ENCODE assay signal across 21 mouse cellular contexts in the genomic region with DNA sequence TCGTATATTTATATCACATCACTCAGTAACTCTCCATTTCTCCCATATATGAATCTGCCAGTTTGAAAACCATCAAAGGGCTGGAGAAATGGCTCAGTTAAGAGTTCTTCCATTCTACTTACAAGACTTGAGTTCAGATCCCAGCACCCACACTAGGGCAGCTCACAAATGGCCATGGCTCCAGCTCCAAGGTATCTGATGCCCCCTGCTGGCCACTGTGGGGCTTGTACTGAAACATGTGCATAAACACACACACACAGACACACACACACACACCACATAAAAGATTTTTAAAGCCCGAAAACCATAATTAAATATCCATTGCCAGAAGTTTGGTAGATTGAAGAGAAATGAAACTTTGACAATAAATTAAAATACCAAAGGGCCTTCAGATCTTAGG.
DNase-seq lines count a peak whose midpoint lies in the region; ATAC-seq and TF ChIP-seq lines count a peak whose summit lies in the region.
"Had no signal": no experiment of that assay in that cellular context is flagged by ENCODE, and none has a peak within 500 bp of the region (broad histone marks: within the 10 kb centered on the region; RNA-seq: fewer than 3 reads in every experiment).

No protein-coding gene starts in this region.

- H3K9ac ChIP-seq in forebrain, postnatal 0 days = no peak overlapping the region
- no peak overlapping the region for H3K9ac ChIP-seq in forebrain, embryonic 12.5 days
- H3K9ac ChIP-seq in lung, postnatal 0 days (replicated peaks; ENCODE audit: low read depth) = no peak overlapping the region
- H3K9ac ChIP-seq in stomach, postnatal 0 days (ENCODE audit: low read length) = no peak overlapping the region
- H3K9ac ChIP-seq: hindbrain, embryonic 15.5 days; limb, embryonic 12.5 days; liver, embryonic 13.5 days had no signal

- 96% methylated on average over 2 of the region's 2 CpGs for WGBS in forebrain, postnatal 0 days
- WGBS in forebrain, embryonic 12.5 days = 95% methylated on average over 2 of the region's 2 CpGs
- WGBS in lung, postnatal 0 days = 94% methylated on average over 2 of the region's 2 CpGs
- 93% methylated on average over 2 of the region's 2 CpGs for whole genome bisulfite sequencing in lung, adult 2 months
- 88% methylated on average over 2 of the region's 2 CpGs for WGBS in stomach, postnatal 0 days

- no peaks in the 10 kb centered on the region for H3K36me3 ChIP-seq in forebrain, postnatal 0 days (ENCODE audit: insufficient read depth)
- H3K36me3 ChIP-seq in forebrain, embryonic 12.5 days (replicated peaks) = no peaks in the 10 kb centered on the region
- H3K36me3 ChIP-seq in lung, postnatal 0 days (ENCODE audit: insufficient read depth, low read length) = no peaks in the 10 kb centered on the region
- no peaks in the 10 kb centered on the region for H3K36me3 ChIP-seq in stomach, postnatal 0 days (ENCODE audit: control insufficient read depth, insufficient read depth, low read length)
- H3K36me3 ChIP-seq: forebrain, embryonic 10.5 days; hindbrain, embryonic 15.5 days; limb, embryonic 12.5 days; liver, embryonic 13.5 days had no signal

- H3K27me3 ChIP-seq in forebrain, postnatal 0 days (ENCODE audit: insufficient read depth, low read length) = no peaks in the 10 kb centered on the region
- no peaks in the 10 kb centered on the region for H3K27me3 ChIP-seq in forebrain, embryonic 12.5 days
- no peaks in the 10 kb centered on the region for H3K27me3 ChIP-seq in lung, postnatal 0 days (replicated peaks; ENCODE audit: insufficient read depth, low read length)
- no peaks in the 10 kb centered on the region for H3K27me3 ChIP-seq in stomach, postnatal 0 days (ENCODE audit: control insufficient read depth, insufficient read depth, low read length)
- H3K27me3 ChIP-seq: hindbrain, embryonic 15.5 days; limb, embryonic 12.5 days; liver, embryonic 13.5 days had no signal

- ATAC-seq in forebrain, postnatal 0 days = no peak
- no peak for ATAC-seq in forebrain, embryonic 12.5 days (ENCODE audit: low FRiP score)
- ATAC-seq in lung, postnatal 0 days = no peak
- no peak for ATAC-seq in stomach, postnatal 0 days (ENCODE audit: low FRiP score, low TSS enrichment)
- ATAC-seq: intestine, embryonic 16.5 days; midbrain, embryonic 16.5 days had no signal

- no peak for TF ChIP-seq POLR2A in lung, adult 2 months (IDR thresholded peaks at IDR 0.05; ENCODE audit: borderline replicate concordance, extremely low read depth, low read depth, low read length)

- H3K4me1 ChIP-seq in forebrain, postnatal 0 days (ENCODE audit: insufficient read depth) = no peaks in the 10 kb centered on the region
- H3K4me1 ChIP-seq in forebrain, embryonic 12.5 days = no peaks in the 10 kb centered on the region
- peaks cover 5% of the 10 kb centered on the region; the same call in 1 of the 2 replicates for H3K4me1 ChIP-seq in lung, postnatal 0 days (ENCODE audit: insufficient read depth, low read depth, low read length)
- H3K4me1 ChIP-seq in lung, adult 2 months (ENCODE audit: control insufficient read depth, insufficient read depth, low read length) = no peaks in the 10 kb centered on the region; the same call in 1 of the 2 replicates
- H3K4me1 ChIP-seq in stomach, postnatal 0 days (replicated peaks; ENCODE audit: control insufficient read depth, insufficient read depth) = no peaks in the 10 kb centered on the region
- H3K4me1 ChIP-seq: forebrain, embryonic 10.5 days; hindbrain, embryonic 15.5 days; limb, embryonic 12.5 days; liver, embryonic 13.5 days had no signal

- H3K4me2 ChIP-seq in forebrain, postnatal 0 days (ENCODE audit: low read depth) = no peak overlapping the region
- H3K4me2 ChIP-seq in forebrain, embryonic 12.5 days = no peak overlapping the region
- no peak overlapping the region for H3K4me2 ChIP-seq in lung, postnatal 0 days (replicated peaks; ENCODE audit: low read depth, low read length)
- no peak overlapping the region for H3K4me2 ChIP-seq in stomach, postnatal 0 days (replicated peaks; ENCODE audit: low read depth)
- H3K4me2 ChIP-seq: hindbrain, embryonic 15.5 days; limb, embryonic 12.5 days; liver, embryonic 13.5 days had no signal

- H3K9me3 ChIP-seq in forebrain, postnatal 0 days (ENCODE audit: low read length) = no peaks in the 10 kb centered on the region
- no peaks in the 10 kb centered on the region for H3K9me3 ChIP-seq in forebrain, embryonic 12.5 days
- H3K9me3 ChIP-seq in lung, postnatal 0 days (ENCODE audit: low read length) = no peaks in the 10 kb centered on the region
- H3K9me3 ChIP-seq in stomach, postnatal 0 days (ENCODE audit: control insufficient read depth, low read length) = no peaks in the 10 kb centered on the region
- H3K9me3 ChIP-seq: hindbrain, embryonic 15.5 days; limb, embryonic 12.5 days; liver, embryonic 13.5 days had no signal

- no peak overlapping the region for H3K27ac ChIP-seq in forebrain, postnatal 0 days (ENCODE audit: low read depth, low read length)
- H3K27ac ChIP-seq in forebrain, embryonic 12.5 days = no peak overlapping the region
- no peak overlapping the region for H3K27ac ChIP-seq in layer of hippocampus, adult 2 months
- H3K27ac ChIP-seq in lung, postnatal 0 days (ENCODE audit: low read length) = no peak overlapping the region
- H3K27ac ChIP-seq in stomach, postnatal 0 days (replicated peaks) = no peak overlapping the region
- H3K27ac ChIP-seq: forebrain, embryonic 10.5 days; hindbrain, embryonic 15.5 days; limb, embryonic 12.5 days; liver, embryonic 13.5 days; macrophage had no signal

- no peak overlapping the region for H3K4me3 ChIP-seq in forebrain, postnatal 0 days (ENCODE audit: low read depth, low read length)
- no peak overlapping the region for H3K4me3 ChIP-seq in forebrain, embryonic 12.5 days (replicated peaks)
- H3K4me3 ChIP-seq in layer of hippocampus, adult 2 months = no peak overlapping the region
- H3K4me3 ChIP-seq in lung, postnatal 0 days (ENCODE audit: low read depth, low read length) = no peak overlapping the region
- no peak overlapping the region for H3K4me3 ChIP-seq in lung, adult 2 months (replicated peaks; ENCODE audit: extremely low read depth, low read depth, low read length)
- H3K4me3 ChIP-seq in stomach, postnatal 0 days (ENCODE audit: low read depth, low read length) = no peak overlapping the region
- H3K4me3 ChIP-seq: forebrain, embryonic 10.5 days; hindbrain, embryonic 15.5 days; limb, embryonic 12.5 days; liver, embryonic 13.5 days had no signal

- TF ChIP-seq EP300 in lung, postnatal 0 days (IDR thresholded peaks at IDR 0.05) = no peak
- no peak for TF ChIP-seq EP300 in stomach, postnatal 0 days (optimal IDR thresholded peaks at IDR 0.05)

- DNase-seq in forebrain, postnatal 0 days = no peak
- DNase-seq in layer of hippocampus, adult 2 months (ENCODE audit: low spot score in 2 of 2) = no peak
- no peak for DNase-seq in layer of hippocampus, postnatal 10 days (ENCODE audit: low spot score in 2 of 2)
- DNase-seq in lung, postnatal 0 days (ENCODE audit: low spot score) = no peak
- DNase-seq in lung, adult 2 months = no peak
- DNase-seq in stomach, postnatal 0 days (ENCODE audit: low spot score) = no peak
- no peak for DNase-seq in left cerebral cortex, adult 8-10 months (ENCODE audit: low spot score in 2 of 2)
- DNase-seq: adrenal gland, adult 8-10 months; cerebellum, adult 11-12 months; cerebellum, postnatal 10 days; gastrocnemius, postnatal 36 days; liver, embryonic 13.5 days; thymus, adult 18-20 months; thymus, postnatal 4 days had no signal

- TF ChIP-seq CTCF in forebrain, postnatal 0 days (IDR thresholded peaks at IDR 0.05; ENCODE audit: low read depth) = 0 out of 2 replicates have a peak, but pooled peaks have one; percentile 8
- peak; percentile 41 for TF ChIP-seq CTCF in layer of hippocampus, adult 2 months (conservative IDR thresholded peaks at IDR 0.05)
- TF ChIP-seq CTCF in lung, postnatal 0 days (IDR thresholded peaks at IDR 0.05) = peak; percentile 22; the same call in 1 of the 2 replicates
- TF ChIP-seq CTCF in lung, adult 2 months (IDR thresholded peaks at IDR 0.05; ENCODE audit: insufficient read depth, low read length) = no peak
- TF ChIP-seq CTCF in stomach, postnatal 0 days (IDR thresholded peaks at IDR 0.05; ENCODE audit: low read depth) = peak; percentile 35
